Mouse (Mus musculus): Measurements from ENCODE around the gene Sec1. TPM values are rescaled to one million over a fixed set of nuclear protein-coding genes. Genes with fewer than 3 reads are reported as not detected.

The Sec1 gene
- polyA plus RNA-seq, 1 experiment from 2014 or later, result 0.30 TPM

DNA sequence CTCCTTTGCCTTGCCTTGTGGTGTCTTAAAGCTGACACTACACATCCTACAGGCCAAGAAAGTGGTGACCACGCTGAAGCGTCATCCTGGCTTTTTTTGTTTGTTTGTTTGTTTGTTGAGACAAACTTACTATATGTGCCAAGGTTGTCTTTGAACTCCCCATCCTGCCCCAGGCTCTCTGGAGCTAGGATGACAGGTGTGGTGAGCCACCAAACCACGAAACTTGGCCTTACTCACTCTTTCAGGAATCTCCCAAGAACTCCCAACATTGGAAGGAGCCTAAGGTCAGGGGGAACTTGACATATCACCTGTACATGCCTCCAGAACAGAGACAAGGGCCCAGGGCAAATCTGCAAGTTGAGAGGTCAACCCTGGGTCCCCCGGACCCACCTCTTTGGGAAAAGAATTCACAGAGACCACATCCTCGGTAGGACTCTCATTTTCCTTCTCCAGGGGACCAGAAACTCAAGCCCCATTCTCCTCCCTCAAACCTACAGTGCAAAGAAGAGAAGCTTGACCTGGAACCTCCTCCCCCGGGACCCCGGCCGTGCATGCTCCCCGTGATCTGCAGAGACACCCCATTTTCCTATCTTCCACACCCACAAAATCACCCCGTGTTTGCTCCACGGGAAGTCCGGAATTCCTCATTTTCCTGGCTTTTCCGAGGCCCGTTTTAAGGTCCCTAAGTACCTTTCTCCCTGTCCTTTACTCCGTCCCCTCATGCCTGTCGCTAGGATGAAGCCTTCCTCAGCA is 51.5 kb downstream of the Sec1 start:
- DNase-seq (ENCODE audit: low spot score), result no peak

DNA sequence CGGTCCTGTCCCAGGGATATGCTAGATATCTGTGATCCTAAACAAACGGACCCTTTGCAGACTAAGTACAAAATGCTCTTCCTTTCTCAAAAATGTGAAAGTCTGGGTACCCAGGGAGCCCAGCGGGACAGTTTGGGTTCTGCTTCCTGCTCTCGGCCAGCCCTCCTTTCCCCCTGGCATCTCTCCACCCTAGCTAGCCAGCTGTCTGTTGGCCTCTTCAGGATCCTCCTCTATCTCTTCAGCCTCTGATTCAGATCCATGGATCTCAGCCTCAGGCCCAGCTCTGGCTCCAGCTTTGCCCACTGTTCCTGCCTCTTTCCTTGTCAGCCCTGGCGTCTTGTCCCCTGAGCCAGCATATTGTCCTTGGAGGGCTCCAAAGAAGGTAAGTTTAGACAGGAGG is 52.1 kb downstream of the Sec1 start:
- DNase-seq (ENCODE audit: low spot score), result no peak

DNA sequence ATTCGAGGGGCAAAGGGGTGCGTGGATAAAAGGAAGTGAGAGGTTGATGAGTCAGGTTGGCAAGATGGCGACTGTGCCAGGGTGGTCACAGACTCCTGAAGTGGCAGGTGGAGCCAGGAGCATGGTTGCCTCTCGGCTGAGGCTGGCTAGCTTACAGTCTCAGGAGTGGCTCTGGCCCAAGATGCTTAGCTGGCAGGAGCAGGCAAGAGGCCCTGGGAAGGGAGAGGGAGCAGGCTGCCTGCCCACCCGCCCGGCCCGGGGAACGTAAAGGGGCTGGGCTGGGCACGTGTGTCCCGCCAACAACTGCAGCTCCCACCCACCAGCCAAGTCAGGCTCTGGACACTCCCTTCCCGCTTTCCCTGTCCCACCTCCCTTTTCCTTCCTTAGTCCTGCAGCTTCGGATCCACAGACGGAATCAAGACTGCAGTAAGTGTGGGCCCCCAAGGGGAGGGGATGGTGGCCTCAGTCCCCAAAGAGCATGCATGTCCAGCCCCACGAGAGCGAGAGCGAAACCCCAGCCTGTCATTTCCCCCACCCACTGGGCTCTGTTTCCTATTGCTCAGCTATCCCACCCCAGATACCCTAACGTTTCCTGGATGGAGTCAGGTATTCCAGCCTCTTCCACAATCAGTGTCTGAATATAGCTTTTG is 52.7 kb downstream of the Sec1 start:
- DNase-seq (ENCODE audit: low spot score), result no peak

DNA sequence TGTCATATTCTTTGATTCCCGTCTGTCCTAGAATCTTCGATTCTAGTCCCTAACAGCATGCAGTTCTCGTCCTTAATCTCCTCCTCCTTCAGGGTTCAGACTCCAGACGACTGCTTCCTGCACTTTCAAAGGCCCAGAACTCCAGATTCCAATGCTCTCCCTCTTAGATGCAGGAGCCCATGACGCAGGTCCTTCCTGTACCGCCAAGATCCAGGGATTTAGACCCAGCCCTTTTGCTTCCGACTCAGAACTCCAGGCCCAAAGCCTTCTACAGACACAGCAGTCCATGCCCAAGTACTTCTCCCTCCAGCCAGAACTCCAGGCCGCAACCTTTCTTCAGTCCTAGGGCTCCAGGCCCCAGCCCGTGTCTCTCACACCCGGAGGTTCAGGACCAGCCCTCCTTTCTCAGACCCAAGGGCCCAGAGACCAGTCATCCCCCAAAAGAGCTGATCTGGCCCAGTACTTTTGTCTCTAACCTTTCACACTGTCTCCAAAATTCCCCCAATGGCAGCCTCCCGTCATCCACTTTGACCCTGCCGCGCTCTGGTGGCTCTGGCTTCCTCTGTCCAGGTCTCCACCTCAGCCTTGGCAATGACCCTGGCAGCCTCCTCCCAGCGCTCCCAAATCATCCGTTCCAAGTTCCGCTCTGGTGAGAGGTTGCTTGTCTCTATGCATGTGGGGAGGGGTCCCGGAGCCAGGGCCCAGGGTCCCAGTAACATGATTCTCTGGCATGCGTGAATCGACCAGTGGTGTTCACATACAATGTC is 53.8 kb downstream of the Sec1 start:
- no peak for DNase-seq (ENCODE audit: low spot score)

DNA sequence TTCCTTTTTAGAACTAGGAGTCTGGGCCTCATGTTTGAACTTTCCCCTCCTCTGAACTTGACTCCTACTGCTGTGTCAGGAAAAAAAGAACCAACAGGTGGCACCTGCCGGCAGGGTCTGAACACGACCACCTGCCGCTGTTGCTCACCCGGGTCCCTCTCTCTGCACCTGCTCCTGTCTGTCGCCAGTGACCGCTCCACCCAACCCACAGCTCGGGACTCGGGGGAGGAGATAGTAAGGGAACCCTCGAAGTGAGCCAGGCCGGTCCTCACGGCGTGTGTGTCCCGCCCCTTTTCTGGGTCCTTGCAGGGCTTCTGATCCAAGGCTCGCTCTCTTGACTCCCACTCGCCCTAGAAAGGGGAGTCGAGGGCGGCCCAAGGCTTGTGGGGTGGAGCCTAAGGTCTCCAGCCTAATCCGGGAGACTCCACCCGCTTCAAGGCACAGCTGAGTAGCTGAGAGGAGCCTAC is 54.6 kb downstream of the Sec1 start, which contains the start of gene Mamstr:
TSS of gene Mamstr (plus strand) at position 417 of the 467 bp plus-strand sequence.
- no peak for DNase-seq (ENCODE audit: low spot score)

DNA sequence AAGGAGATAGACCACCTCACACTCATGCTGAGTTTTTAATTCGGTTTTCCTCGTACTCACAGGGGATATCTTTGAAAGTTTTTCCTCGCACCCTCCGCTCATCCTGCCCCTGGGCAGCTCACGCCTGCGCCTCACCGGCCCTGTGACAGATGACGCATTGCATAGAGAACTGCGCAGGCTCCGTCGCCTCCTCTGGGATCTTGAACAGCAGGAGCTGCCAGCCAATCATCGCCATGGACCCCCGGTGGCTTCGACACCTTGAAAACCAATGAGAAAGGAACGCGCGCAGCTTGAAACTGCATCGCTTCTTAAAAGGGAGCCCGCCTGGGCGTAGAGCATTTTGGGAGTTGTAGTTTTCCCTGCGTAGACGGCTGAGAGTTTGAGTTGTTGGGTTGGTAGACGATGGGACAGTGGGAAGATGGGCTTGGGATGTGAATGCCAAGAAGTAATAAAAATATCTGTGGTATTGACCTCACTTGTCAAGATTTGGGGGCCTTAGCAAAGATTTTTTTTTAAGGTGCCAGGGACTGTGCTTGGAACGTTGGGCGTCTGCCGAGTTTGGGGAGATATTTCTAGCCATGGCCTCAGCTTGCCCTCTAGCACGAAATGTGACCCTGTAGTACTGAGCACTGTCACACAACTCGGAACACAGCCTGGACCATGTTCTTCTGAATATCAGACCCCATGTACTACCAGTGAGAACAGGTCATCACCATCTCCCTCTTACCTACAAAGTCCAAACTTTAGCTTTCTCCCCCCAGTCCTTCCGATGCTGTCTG is 55.4 kb downstream of the Sec1 start:
- DNase-seq (ENCODE audit: low spot score), result peak; percentile 52

DNA sequence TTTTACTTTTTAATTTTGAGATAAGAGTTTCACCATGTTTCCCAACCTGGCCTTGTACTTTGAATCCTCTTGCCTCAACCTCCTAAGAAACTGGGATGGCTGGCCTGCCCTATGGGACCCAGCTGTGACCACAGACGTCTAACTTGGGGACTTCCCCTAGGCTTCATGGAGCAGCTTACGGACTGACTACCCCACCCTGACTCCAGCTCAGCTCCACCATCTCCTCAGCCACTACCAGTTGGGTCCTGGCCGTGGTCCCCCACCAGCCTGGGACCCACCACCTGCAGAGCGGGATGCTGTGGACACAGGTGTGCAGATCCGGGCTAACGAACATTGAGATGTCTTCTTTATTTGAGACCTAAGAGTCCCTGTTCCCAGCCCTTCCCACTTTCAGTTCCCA is 56.5 kb downstream of the Sec1 start:
- no peak for DNase-seq (ENCODE audit: low spot score)

DNA sequence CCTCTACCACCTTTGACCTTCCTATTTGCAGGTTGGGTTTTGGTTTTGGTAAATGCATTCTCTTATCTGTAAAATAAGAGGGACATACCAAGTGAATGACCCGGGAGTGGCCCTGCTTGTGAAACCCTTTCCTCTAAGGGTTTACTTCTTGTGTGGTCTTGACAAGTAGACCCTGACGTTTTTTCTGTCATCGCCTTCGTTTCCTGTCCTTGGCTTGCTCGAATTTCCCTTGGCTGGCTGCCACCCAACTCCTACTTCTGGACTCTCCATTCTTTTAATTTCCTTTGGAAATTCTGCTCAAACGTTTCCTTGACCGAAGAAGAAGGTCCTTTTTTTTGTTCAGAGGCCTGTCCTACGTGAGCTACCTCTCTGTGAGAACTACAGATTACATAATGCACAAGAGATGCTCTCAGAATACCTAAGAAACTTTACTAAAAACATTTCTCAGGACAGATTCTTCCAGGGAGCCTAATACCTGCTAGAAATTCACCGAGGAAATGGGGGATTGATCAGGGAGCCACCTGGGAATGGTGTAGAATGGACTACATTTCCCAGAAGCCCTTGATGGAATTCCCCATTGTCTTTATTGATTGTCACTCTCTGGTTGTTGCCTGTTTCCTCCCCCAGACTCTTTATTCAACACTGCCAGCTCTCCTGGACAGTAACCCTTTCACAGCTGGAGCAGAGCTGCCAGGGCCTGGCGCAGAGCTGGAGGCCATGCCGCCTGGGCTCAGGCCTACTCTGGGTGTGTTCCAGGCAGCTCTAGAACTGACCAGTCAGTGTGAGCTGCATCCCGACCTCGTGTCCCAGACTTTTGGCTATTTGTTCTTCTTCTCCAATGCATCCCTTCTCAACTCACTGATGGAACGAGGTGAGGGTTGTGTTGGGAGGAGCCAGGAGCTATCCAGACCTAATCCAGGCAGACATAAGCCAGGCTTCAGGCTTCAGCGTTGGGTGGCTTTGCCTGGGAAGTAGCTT is 58.2 kb downstream of the Sec1 start:
- DNase-seq (ENCODE audit: low spot score), result no peak

DNA sequence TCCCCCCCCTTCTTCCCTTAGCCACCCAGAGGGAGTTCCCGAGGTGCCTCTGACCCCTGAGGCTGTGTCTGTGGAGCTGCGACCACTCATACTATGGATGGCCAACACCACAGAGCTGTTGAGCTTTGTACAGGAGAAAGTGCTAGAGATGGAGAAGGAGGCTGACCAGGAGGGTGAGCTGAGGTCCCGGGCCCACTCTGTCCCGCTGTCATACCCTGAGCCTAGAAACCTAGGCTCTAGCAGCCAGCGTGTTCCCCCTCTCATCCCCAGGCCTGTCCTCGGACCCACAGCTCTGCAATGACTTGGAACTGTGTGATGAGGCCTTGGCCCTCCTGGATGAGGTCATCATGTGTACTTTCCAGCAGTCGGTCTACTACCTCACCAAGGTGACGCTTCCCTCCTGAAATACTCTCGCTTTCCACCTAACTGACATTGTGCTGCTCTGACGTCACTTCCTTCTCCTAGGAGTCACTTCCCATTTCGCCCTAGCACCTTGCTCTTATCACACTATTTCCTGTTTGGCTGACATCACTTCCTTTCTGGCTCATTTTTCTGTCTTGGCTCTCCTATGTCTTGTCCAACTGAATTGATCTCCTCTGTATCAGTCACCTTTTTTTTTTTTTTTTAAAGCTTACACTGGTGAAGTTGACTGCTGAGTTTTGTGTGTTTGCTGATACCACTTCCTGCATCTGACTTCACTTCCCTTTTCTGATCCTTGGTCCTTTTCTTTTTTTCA is 59.1 kb downstream of the Sec1 start:
- peak; percentile 35 for DNase-seq (ENCODE audit: low spot score)

DNA sequence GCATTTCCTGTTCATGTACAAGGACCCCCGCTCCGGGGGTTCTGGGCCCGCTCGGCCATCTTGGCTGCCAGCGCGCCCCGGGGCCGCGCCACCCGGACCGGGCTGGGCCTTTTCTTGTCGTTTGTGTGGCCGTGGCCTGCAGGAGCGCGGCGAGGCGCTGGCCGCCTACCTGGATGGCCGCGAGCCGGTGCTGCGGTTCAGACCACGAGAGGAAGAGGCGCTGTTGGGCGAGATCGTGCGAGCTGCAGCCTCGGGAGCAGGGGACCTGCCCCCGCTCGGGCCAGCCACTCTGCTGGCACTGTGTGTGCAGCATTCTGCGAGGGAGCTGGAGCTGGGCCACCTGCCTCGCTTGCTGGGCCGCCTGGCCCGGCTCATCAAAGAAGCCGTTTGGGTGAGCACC is 61.7 kb downstream of the Sec1 start:
- DNase-seq (ENCODE audit: low spot score), result no peak

DNA sequence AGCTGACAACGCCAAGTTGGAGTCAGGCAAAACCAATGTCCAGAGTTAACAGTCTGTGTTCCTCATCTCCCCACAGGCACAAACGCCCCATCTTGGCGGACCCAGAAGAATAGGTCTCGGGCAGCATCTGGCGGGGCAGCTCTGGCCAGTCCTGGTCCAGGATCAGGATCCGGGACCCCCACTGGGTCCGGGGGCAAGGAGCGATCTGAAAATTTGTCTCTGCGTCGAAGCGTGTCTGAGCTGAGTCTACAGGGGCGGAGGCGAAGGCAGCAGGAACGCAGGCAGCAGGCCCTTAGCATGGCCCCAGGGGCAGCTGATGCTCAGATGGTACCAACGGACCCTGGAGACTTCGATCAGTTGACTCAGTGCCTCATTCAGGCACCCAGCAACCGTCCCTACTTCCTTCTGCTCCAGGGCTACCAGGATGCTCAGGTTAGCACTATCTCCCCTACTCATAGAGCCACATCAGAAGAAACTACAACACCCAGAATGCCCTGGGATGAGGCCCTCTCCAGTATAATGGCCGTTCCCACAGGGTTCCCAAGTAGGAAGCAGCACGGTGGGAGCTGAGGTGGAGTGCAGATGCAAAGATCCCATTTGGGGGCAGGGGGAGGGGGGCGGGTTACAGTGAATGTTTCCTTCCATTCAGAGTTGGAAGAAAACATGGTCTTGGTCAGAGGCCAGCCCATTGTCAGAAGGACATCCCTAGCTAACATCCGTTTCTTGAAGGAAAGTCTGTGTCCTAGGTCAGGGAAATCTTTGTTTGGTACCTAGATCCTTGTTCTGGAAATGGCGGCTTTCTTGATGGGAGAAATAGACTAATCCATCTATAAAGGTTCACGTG is 63.9 kb downstream of the Sec1 start:
- DNase-seq (ENCODE audit: low spot score), result no peak

DNA sequence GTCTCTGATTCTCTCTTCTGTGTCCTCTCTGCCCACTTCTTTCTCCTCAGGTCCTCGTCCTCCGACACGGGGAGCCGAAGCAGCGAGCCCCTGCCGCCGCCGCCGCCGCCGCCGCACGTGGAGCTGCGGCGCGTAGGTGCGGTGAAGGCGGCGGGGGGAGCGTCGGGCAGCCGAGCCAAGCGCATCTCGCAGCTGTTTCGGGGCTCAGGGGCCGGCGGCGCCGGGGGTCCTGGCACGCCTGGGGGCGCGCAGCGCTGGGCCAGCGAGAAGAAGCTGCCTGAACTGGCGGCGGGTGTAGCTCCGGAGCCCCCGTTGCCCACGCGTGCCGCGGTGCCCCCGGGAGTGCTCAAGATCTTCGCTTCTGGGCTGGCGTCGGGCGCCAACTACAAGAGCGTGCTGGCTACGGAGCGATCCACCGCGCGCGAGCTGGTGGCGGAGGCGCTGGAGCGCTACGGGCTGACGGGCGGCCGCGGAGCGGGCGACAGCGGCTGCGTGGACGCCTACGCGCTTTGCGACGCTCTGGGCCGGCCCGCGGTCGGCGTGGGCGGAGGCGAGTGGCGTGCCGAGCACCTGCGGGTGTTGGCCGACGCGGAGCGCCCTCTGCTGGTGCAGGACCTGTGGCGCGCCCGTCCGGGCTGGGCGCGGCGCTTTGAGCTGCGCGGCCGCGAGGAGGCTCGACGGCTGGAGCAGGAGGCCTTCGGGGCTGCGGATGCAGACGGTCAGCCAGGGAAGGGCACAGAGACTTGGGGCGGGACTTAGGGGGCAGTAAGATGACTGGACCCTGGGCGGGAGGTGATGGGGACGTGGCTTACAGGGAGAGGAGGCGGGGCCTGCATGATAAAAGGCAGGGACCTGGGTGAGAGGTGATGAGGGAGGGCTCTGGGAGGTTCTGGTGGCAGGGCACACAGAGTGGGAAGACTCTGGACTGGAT is 65.6 kb downstream of the Sec1 start:
- DNase-seq (ENCODE audit: low spot score), result peak; percentile 83

Other genes starting within 250 kb of the Sec1 start
- gene Ftl1, start 234.5 kb downstream of the Sec1 start, polyA plus RNA-seq (2015; fragmentation: Nextera tagmentation; extraction: Ambion mirVana), result 3,702 and 3,772 TPM in 2 replicates
- gene Bax, start 227.5 kb downstream of the Sec1 start, polyA plus RNA-seq (2015; fragmentation: Nextera tagmentation; extraction: Ambion mirVana), result 177 and 178 TPM in 2 replicates
- 2.6 and 2.8 TPM in 2 replicates for gene Tulp2, start 212.5 kb downstream of the Sec1 start, polyA plus RNA-seq (2015; fragmentation: Nextera tagmentation; extraction: Ambion mirVana)
- not detected in 2 replicates for gene Gm45808, start 207.6 kb downstream of the Sec1 start, polyA plus RNA-seq (2015; fragmentation: Nextera tagmentation; extraction: Ambion mirVana)
- gene Dhdh, start 205.6 kb downstream of the Sec1 start, polyA plus RNA-seq (2015; fragmentation: Nextera tagmentation; extraction: Ambion mirVana), result 1.1 and 1.5 TPM in 2 replicates
- gene Nucb1, start 184.0 kb downstream of the Sec1 start, polyA plus RNA-seq (2015; fragmentation: Nextera tagmentation; extraction: Ambion mirVana), result 110 and 111 TPM in 2 replicates
- 16.2 and 17.2 TPM in 2 replicates for gene Ppp1r15a, start 168.1 kb downstream of the Sec1 start, polyA plus RNA-seq (2015; fragmentation: Nextera tagmentation; extraction: Ambion mirVana)
- 3.3 and 4.6 TPM in 2 replicates for gene Plekha4, start 168.1 kb downstream of the Sec1 start, polyA plus RNA-seq (2015; fragmentation: Nextera tagmentation; extraction: Ambion mirVana)
- 1.1 and 1.2 TPM in 2 replicates for gene Hsd17b14, start 139.5 kb downstream of the Sec1 start, polyA plus RNA-seq (2015; fragmentation: Nextera tagmentation; extraction: Ambion mirVana)
- 86.5 and 87.3 TPM in 2 replicates for gene Bcat2, start 124.2 kb downstream of the Sec1 start, polyA plus RNA-seq (2015; fragmentation: Nextera tagmentation; extraction: Ambion mirVana)
- 17.5 and 20.5 TPM in 2 replicates for gene Fgf21, start 78.9 kb downstream of the Sec1 start, polyA plus RNA-seq (2015; fragmentation: Nextera tagmentation; extraction: Ambion mirVana)
- 1.4 and 3.2 TPM in 2 replicates for gene Fut1, start 77.1 kb downstream of the Sec1 start, polyA plus RNA-seq (2015; fragmentation: Nextera tagmentation; extraction: Ambion mirVana)
- 0.08 and 0.16 TPM in 2 replicates for gene Izumo1, start 72.6 kb downstream of the Sec1 start, polyA plus RNA-seq (2015; fragmentation: Nextera tagmentation; extraction: Ambion mirVana)
- 2.9 and 4.4 TPM in 2 replicates for gene Rasip1, start 66.9 kb downstream of the Sec1 start, polyA plus RNA-seq (2015; fragmentation: Nextera tagmentation; extraction: Ambion mirVana)
- gene Mamstr, start 54.4 kb downstream of the Sec1 start, polyA plus RNA-seq (2015; fragmentation: Nextera tagmentation; extraction: Ambion mirVana), result 1.6 and 1.9 TPM in 2 replicates
- gene Fut2, start 28.0 kb downstream of the Sec1 start, polyA plus RNA-seq (2015; fragmentation: Nextera tagmentation; extraction: Ambion mirVana), result 0.44 and 0.52 TPM in 2 replicates
- 0.73 and 0.76 TPM in 2 replicates for gene Ntn5, start 10.4 kb downstream of the Sec1 start, polyA plus RNA-seq (2015; fragmentation: Nextera tagmentation; extraction: Ambion mirVana)
- gene Car11, start 5.4 kb upstream of the Sec1 start, polyA plus RNA-seq (2015; fragmentation: Nextera tagmentation; extraction: Ambion mirVana), result 0.35 and 0.36 TPM in 2 replicates
- gene Dbp, start 10.7 kb upstream of the Sec1 start, polyA plus RNA-seq (2015; fragmentation: Nextera tagmentation; extraction: Ambion mirVana), result 10.6 and 13.4 TPM in 2 replicates
- 1,315 and 1,426 TPM in 2 replicates for gene Rpl18, start 21.1 kb upstream of the Sec1 start, polyA plus RNA-seq (2015; fragmentation: Nextera tagmentation; extraction: Ambion mirVana)
- 19.8 and 21.8 TPM in 2 replicates for gene Sphk2, start 23.6 kb upstream of the Sec1 start, polyA plus RNA-seq (2015; fragmentation: Nextera tagmentation; extraction: Ambion mirVana)
- 0.50 and 0.66 TPM in 2 replicates for gene Fam83e, start 26.8 kb upstream of the Sec1 start, polyA plus RNA-seq (2015; fragmentation: Nextera tagmentation; extraction: Ambion mirVana)
- gene Spaca4, start 31.4 kb upstream of the Sec1 start, polyA plus RNA-seq (2015; fragmentation: Nextera tagmentation; extraction: Ambion mirVana), result not detected in 2 replicates
- not detected in 2 replicates for gene Lmtk3, start 89.3 kb upstream of the Sec1 start, polyA plus RNA-seq (2015; fragmentation: Nextera tagmentation; extraction: Ambion mirVana)
- gene Sult2b1, start 90.3 kb upstream of the Sec1 start, polyA plus RNA-seq (2015; fragmentation: Nextera tagmentation; extraction: Ambion mirVana), result 4.1 and 5.8 TPM in 2 replicates
- gene Cyth2, start 120.2 kb upstream of the Sec1 start, polyA plus RNA-seq (2015; fragmentation: Nextera tagmentation; extraction: Ambion mirVana), result 96.3 and 98.0 TPM in 2 replicates
- 0.10 and 0.31 TPM in 2 replicates for gene Kcnj14, start 130.4 kb upstream of the Sec1 start, polyA plus RNA-seq (2015; fragmentation: Nextera tagmentation; extraction: Ambion mirVana)
- gene Grwd1, start 136.5 kb upstream of the Sec1 start, polyA plus RNA-seq (2015; fragmentation: Nextera tagmentation; extraction: Ambion mirVana), result 48.7 and 50.8 TPM in 2 replicates
- 35.8 and 38.7 TPM in 2 replicates for gene Kdelr1, start 178.4 kb upstream of the Sec1 start, polyA plus RNA-seq (2015; fragmentation: Nextera tagmentation; extraction: Ambion mirVana)
- gene Grin2d, start 184.0 kb upstream of the Sec1 start, polyA plus RNA-seq (2015; fragmentation: Nextera tagmentation; extraction: Ambion mirVana), result 0.13 and 0.23 TPM in 2 replicates
- gene Syngr4, start 202.3 kb upstream of the Sec1 start, polyA plus RNA-seq (2015; fragmentation: Nextera tagmentation; extraction: Ambion mirVana), result 1.4 and 1.5 TPM in 2 replicates
- gene Tmem143, start 202.5 kb upstream of the Sec1 start, polyA plus RNA-seq (2015; fragmentation: Nextera tagmentation; extraction: Ambion mirVana), result 4.3 and 4.6 TPM in 2 replicates
- 262 and 266 TPM in 2 replicates for gene Emp3, start 227.0 kb upstream of the Sec1 start, polyA plus RNA-seq (2015; fragmentation: Nextera tagmentation; extraction: Ambion mirVana)
- 2.3 and 2.6 TPM in 2 replicates for gene Ccdc114, start 229.7 kb upstream of the Sec1 start, polyA plus RNA-seq (2015; fragmentation: Nextera tagmentation; extraction: Ambion mirVana)